10 mouse cellular contexts compared by ENCODE assay signal in genomic region chr10:127652906-127653638, GRCm38 (mm10). TPM values are rescaled to one million over a fixed set of nuclear protein-coding genes. Genes with fewer than 3 reads are reported as not detected.
DNase-seq lines count a peak whose midpoint lies in the region; ATAC-seq and TF ChIP-seq lines count a peak whose summit lies in the region.
"Had no signal": no experiment of that assay in that cellular context is flagged by ENCODE, and none has a peak within 500 bp of the region (broad histone marks: within the 10 kb centered on the region; RNA-seq: fewer than 3 reads in every experiment).

No protein-coding gene starts in this region.

- H3K9ac ChIP-seq in liver, adult 2 months (ENCODE audit: low read depth, low read length): no peak overlapping the region
- 0 out of 2 replicates have a peak overlapping the region, but pooled peaks have one; percentile 33 for H3K9ac ChIP-seq in embryonic facial prominence, embryonic 13.5 days
- no peak overlapping the region for H3K9ac ChIP-seq in intestine, embryonic 14.5 days (ENCODE audit: low read length)
- no peak overlapping the region for H3K9ac ChIP-seq in midbrain, embryonic 16.5 days (ENCODE audit: low read depth, low read length)

- no peaks in the 10 kb centered on the region for H3K9me3 ChIP-seq in embryonic facial prominence, embryonic 13.5 days
- no peaks in the 10 kb centered on the region for H3K9me3 ChIP-seq in intestine, embryonic 14.5 days (ENCODE audit: control insufficient read depth, low read length)
- no peaks in the 10 kb centered on the region for H3K9me3 ChIP-seq in midbrain, embryonic 16.5 days (replicated peaks; ENCODE audit: control insufficient read depth, low read length, poor library complexity, severe bottlenecking)

- ATAC-seq in embryonic facial prominence, embryonic 13.5 days (ENCODE audit: insufficient number of reproducible peaks, insufficient read depth, low FRiP score, low TSS enrichment, low read depth): no peak
- no peak for ATAC-seq in intestine, embryonic 14.5 days (replicated peaks; ENCODE audit: low FRiP score, low TSS enrichment, low read depth)
- no peak for ATAC-seq in midbrain, embryonic 16.5 days
- no peak for ATAC-seq in granulocyte monocyte progenitor cell, adult 5-6 weeks (replicated peaks; ENCODE audit: poor library complexity, severe bottlenecking)

- no peak for TF ChIP-seq POLR2A in liver, adult 2 months (IDR thresholded peaks at IDR 0.05; ENCODE audit: extremely low read depth, insufficient read depth, low read length)

- WGBS in liver, adult 2 months: 76% methylated on average over 21 of the region's 21 CpGs
- 49% methylated on average over 21 of the region's 21 CpGs for WGBS in embryonic facial prominence, embryonic 13.5 days
- 46% methylated on average over 21 of the region's 21 CpGs for WGBS in intestine, embryonic 14.5 days
- 54% methylated on average over 21 of the region's 21 CpGs for WGBS in midbrain, embryonic 16.5 days

- H3K36me3 ChIP-seq in liver, adult 2 months (ENCODE audit: control insufficient read depth, insufficient read depth, low read length): peaks cover 48% of the 10 kb centered on the region
- H3K36me3 ChIP-seq in embryonic facial prominence, embryonic 13.5 days: peaks cover 64% of the 10 kb centered on the region
- H3K36me3 ChIP-seq in intestine, embryonic 14.5 days (ENCODE audit: control insufficient read depth, insufficient read depth, low read length): peaks cover 64% of the 10 kb centered on the region
- no peaks in the 10 kb centered on the region for H3K36me3 ChIP-seq in midbrain, embryonic 16.5 days (ENCODE audit: control insufficient read depth, insufficient read depth, low read length)

- no peaks in the 10 kb centered on the region for H3K4me1 ChIP-seq in liver, adult 2 months (ENCODE audit: control insufficient read depth, insufficient read depth, low read length)
- 0 out of 2 replicates have a peak, but pooled peaks cover 11% of the 10 kb centered on the region for H3K4me1 ChIP-seq in embryonic facial prominence, embryonic 13.5 days
- no peaks in the 10 kb centered on the region for H3K4me1 ChIP-seq in intestine, embryonic 14.5 days (replicated peaks; ENCODE audit: control insufficient read depth, insufficient read depth, low read length)
- H3K4me1 ChIP-seq in midbrain, embryonic 16.5 days (ENCODE audit: control insufficient read depth, insufficient read depth, low read length): no peaks in the 10 kb centered on the region

- DNase-seq in liver, adult 2 months (ENCODE audit: extremely low read depth, low read depth, low spot score): peak; percentile 35
- DNase-seq in liver: no peak
- DNase-seq in intestine, embryonic 14.5 days (ENCODE audit: low spot score): no peak
- DNase-seq in cerebellum, postnatal 4 days (ENCODE audit: low spot score in 2 of 2): no peak
- no peak for DNase-seq in adrenal gland, postnatal 14 days
- DNase-seq: spleen, adult 18-20 months had no signal

- H3K79me2 ChIP-seq in liver, adult 2 months (ENCODE audit: control insufficient read depth, insufficient read depth, low read length): no peaks in the 10 kb centered on the region

- H3K27ac ChIP-seq in liver, adult 2 months (replicated peaks; ENCODE audit: insufficient read depth, low read depth, low read length): no peak overlapping the region
- no peak overlapping the region for H3K27ac ChIP-seq in embryonic facial prominence, embryonic 13.5 days
- H3K27ac ChIP-seq in intestine, embryonic 14.5 days (ENCODE audit: low read depth): no peak overlapping the region
- no peak overlapping the region for H3K27ac ChIP-seq in midbrain, embryonic 16.5 days (ENCODE audit: low read length)

- H3K4me3 ChIP-seq in liver, adult 2 months (ENCODE audit: insufficient read depth, low read depth, low read length): no peak overlapping the region
- H3K4me3 ChIP-seq in embryonic facial prominence, embryonic 13.5 days: no peak overlapping the region
- no peak overlapping the region for H3K4me3 ChIP-seq in intestine, embryonic 14.5 days (ENCODE audit: low read depth, low read length)
- H3K4me3 ChIP-seq in midbrain, embryonic 16.5 days (ENCODE audit: low read depth, low read length): 0 out of 2 replicates have a peak overlapping the region, but pooled peaks have one; percentile 4

- peak overlapping the region; percentile 27 for H3K4me2 ChIP-seq in embryonic facial prominence, embryonic 13.5 days
- peak overlapping the region; percentile 18; the same call in 1 of the 2 replicates for H3K4me2 ChIP-seq in intestine, embryonic 14.5 days (ENCODE audit: low read length)
- peak overlapping the region; percentile 28 for H3K4me2 ChIP-seq in midbrain, embryonic 16.5 days (ENCODE audit: low read length)

- no peaks in the 10 kb centered on the region for H3K27me3 ChIP-seq in liver, adult 2 months (ENCODE audit: control insufficient read depth, insufficient read depth, low read length)
- no peaks in the 10 kb centered on the region for H3K27me3 ChIP-seq in embryonic facial prominence, embryonic 13.5 days
- no peaks in the 10 kb centered on the region for H3K27me3 ChIP-seq in intestine, embryonic 14.5 days (replicated peaks; ENCODE audit: control insufficient read depth, insufficient read depth, low read length)
- no peaks in the 10 kb centered on the region for H3K27me3 ChIP-seq in midbrain, embryonic 16.5 days (ENCODE audit: control insufficient read depth, insufficient read depth, low read depth, low read length)

- TF ChIP-seq CTCF in liver, adult 2 months (IDR thresholded peaks at IDR 0.05; ENCODE audit: low read depth, low read length): no peak

RNA-seq across cellular contexts. Expression of gene Stat6, which starts 10.3 kb away (rescaled TPM):
- total RNA-seq in liver, adult 2 months (2014; rRNA removed): 27.7 and 29.1 TPM in 2 replicates
- polyA plus RNA-seq in liver, adult 2 months (2012; rRNA removed): 29.4 and 44.7 TPM in 2 replicates
- 21.1 and 22.0 TPM in 2 replicates for polyA plus RNA-seq in embryonic facial prominence, embryonic 13.5 days (2015; fragmentation: Nextera tagmentation; extraction: Ambion mirVana)
- 28.5 and 29.4 TPM in 2 replicates for polyA plus RNA-seq in intestine, embryonic 14.5 days (2014; fragmentation: Nextera tagmentation; extraction: Ambion mirVana)
- 4.4 and 5.4 TPM in 2 replicates for polyA plus RNA-seq in midbrain, embryonic 16.5 days (2015; fragmentation: Nextera tagmentation; extraction: Ambion mirVana)
- 75.0 and 89.4 TPM in 2 replicates for total RNA-seq in adrenal gland, postnatal 14 days (2021)
- 71.6 and 82.1 TPM in 2 replicates for total RNA-seq in granulocyte monocyte progenitor cell, adult 5-6 weeks (2014; fragmentation: Nextera tagmentation)
- total RNA-seq in granulocyte monocyte progenitor cell, adult 5-6 weeks (2017): 46.0 and 67.5 TPM in 2 replicates

RNA-seq across cellular contexts. Expression of gene Nemp1, which starts 13.6 kb away (rescaled TPM):
- 5.5 and 6.3 TPM in 2 replicates for total RNA-seq in liver, adult 2 months (2014; rRNA removed)
- 2.0 and 2.7 TPM in 2 replicates for polyA plus RNA-seq in liver, adult 2 months (2012; rRNA removed)
- polyA plus RNA-seq in embryonic facial prominence, embryonic 13.5 days (2015; fragmentation: Nextera tagmentation; extraction: Ambion mirVana): 9.1 and 10.6 TPM in 2 replicates
- polyA plus RNA-seq in intestine, embryonic 14.5 days (2014; fragmentation: Nextera tagmentation; extraction: Ambion mirVana): 8.8 and 8.9 TPM in 2 replicates
- 3.2 TPM in 2 replicates for polyA plus RNA-seq in midbrain, embryonic 16.5 days (2015; fragmentation: Nextera tagmentation; extraction: Ambion mirVana)
- total RNA-seq in adrenal gland, postnatal 14 days (2021): 9.2 and 9.4 TPM in 2 replicates
- total RNA-seq in granulocyte monocyte progenitor cell, adult 5-6 weeks (2014; fragmentation: Nextera tagmentation): 14.7 and 18.9 TPM in 2 replicates
- 21.7 TPM in 2 replicates for total RNA-seq in granulocyte monocyte progenitor cell, adult 5-6 weeks (2017)

RNA-seq across cellular contexts. Expression of gene Nab2, which starts 15.3 kb away (rescaled TPM):
- total RNA-seq in liver, adult 2 months (2014; rRNA removed): 8.9 and 13.4 TPM in 2 replicates
- 16.0 and 16.6 TPM in 2 replicates for polyA plus RNA-seq in liver, adult 2 months (2012; rRNA removed)
- 19.5 and 20.3 TPM in 2 replicates for polyA plus RNA-seq in embryonic facial prominence, embryonic 13.5 days (2015; fragmentation: Nextera tagmentation; extraction: Ambion mirVana)
- 7.4 and 7.5 TPM in 2 replicates for polyA plus RNA-seq in intestine, embryonic 14.5 days (2014; fragmentation: Nextera tagmentation; extraction: Ambion mirVana)
- polyA plus RNA-seq in midbrain, embryonic 16.5 days (2015; fragmentation: Nextera tagmentation; extraction: Ambion mirVana): 1.6 and 2.1 TPM in 2 replicates
- 23.7 and 24.6 TPM in 2 replicates for total RNA-seq in adrenal gland, postnatal 14 days (2021)
- total RNA-seq in granulocyte monocyte progenitor cell, adult 5-6 weeks (2014; fragmentation: Nextera tagmentation): 7.3 and 11.4 TPM in 2 replicates
- total RNA-seq in granulocyte monocyte progenitor cell, adult 5-6 weeks (2017): 2.6 and 4.7 TPM in 2 replicates

RNA-seq across cellular contexts. Expression of gene Lrp1, which starts 32.1 kb away (rescaled TPM):
- 193 and 278 TPM in 2 replicates for total RNA-seq in liver, adult 2 months (2014; rRNA removed)
- 354 and 373 TPM in 2 replicates for polyA plus RNA-seq in liver, adult 2 months (2012; rRNA removed)
- 139 and 159 TPM in 2 replicates for polyA plus RNA-seq in embryonic facial prominence, embryonic 13.5 days (2015; fragmentation: Nextera tagmentation; extraction: Ambion mirVana)
- polyA plus RNA-seq in intestine, embryonic 14.5 days (2014; fragmentation: Nextera tagmentation; extraction: Ambion mirVana): 92.1 and 96.6 TPM in 2 replicates
- 110 and 117 TPM in 2 replicates for polyA plus RNA-seq in midbrain, embryonic 16.5 days (2015; fragmentation: Nextera tagmentation; extraction: Ambion mirVana)
- 138 and 201 TPM in 2 replicates for total RNA-seq in adrenal gland, postnatal 14 days (2021)
- 13.9 and 15.0 TPM in 2 replicates for total RNA-seq in granulocyte monocyte progenitor cell, adult 5-6 weeks (2014; fragmentation: Nextera tagmentation)
- 5.7 and 18.1 TPM in 2 replicates for total RNA-seq in granulocyte monocyte progenitor cell, adult 5-6 weeks (2017)

RNA-seq across cellular contexts. Expression of gene Myo1a, which starts 51.9 kb away (rescaled TPM):
- 0.18 TPM in 1 of 2 replicates, not detected in the other for total RNA-seq in liver, adult 2 months (2014; rRNA removed)
- 0.02 TPM in 1 of 2 replicates, not detected in the other for polyA plus RNA-seq in liver, adult 2 months (2012; rRNA removed)
- polyA plus RNA-seq in embryonic facial prominence, embryonic 13.5 days (2015; fragmentation: Nextera tagmentation; extraction: Ambion mirVana): 0.66 and 2.5 TPM in 2 replicates
- polyA plus RNA-seq in intestine, embryonic 14.5 days (2014; fragmentation: Nextera tagmentation; extraction: Ambion mirVana): 11.5 and 15.3 TPM in 2 replicates
- polyA plus RNA-seq in midbrain, embryonic 16.5 days (2015; fragmentation: Nextera tagmentation; extraction: Ambion mirVana): 0.60 and 0.93 TPM in 2 replicates
- total RNA-seq in adrenal gland, postnatal 14 days (2021): 1.5 and 1.9 TPM in 2 replicates
- total RNA-seq in granulocyte monocyte progenitor cell, adult 5-6 weeks (2014; fragmentation: Nextera tagmentation): not detected in 2 replicates
- total RNA-seq in granulocyte monocyte progenitor cell, adult 5-6 weeks (2017): not detected in 2 replicates
- total RNA-seq: hematopoietic stem cell, adult 5-6 weeks had no signal
